Mouse (Mus musculus): ENCODE results near the gene Pik3r3. TPM values are rescaled to one million over a fixed set of nuclear protein-coding genes. Genes with fewer than 3 reads are reported as not detected.

The Pik3r3 gene
- polyA plus RNA-seq (2015; fragmentation: Nextera tagmentation; extraction: Ambion mirVana): 7.0 and 7.9 TPM in 2 replicates

GRCm38 (mm10) chr4:116221140-116221851 lies at the start of gene Pik3r3:
TSS of gene Pik3r3 (plus strand) at chr4:116221618.
- under 1% methylated on average over 53 of the region's 53 CpGs for WGBS
- Histone ChIP-seq H3K27ac (peak within 1 kb of the TSS; percentile 98), H3K9me3 (no peaks in the 10 kb centered on the region), H3K27me3 (replicated peaks) (no peaks in the 10 kb centered on the region), H3K4me2 (replicated peaks) (peak within 1 kb of the TSS; percentile 75), H3K4me1 (replicated peaks) (0 out of 2 replicates have a peak, but pooled peaks cover 2% of the 10 kb centered on the region), H3K36me3 (no peaks in the 10 kb centered on the region), H3K9ac (peak within 1 kb of the TSS; percentile 85), H3K4me3 (replicated peaks) (peak within 1 kb of the TSS; percentile 83)
- peak; percentile 100 for ATAC-seq

- no peak within 1 kb of the TSS for H3K4me2 ChIP-seq (replicated peaks)
Observed at GRCm38 (mm10) chr4:116173072-116173471, 48.3 kb upstream of the Pik3r3 start, which contains the start of the genes 1700042G07Rik and Gm49337. TSS of gene 1700042G07Rik (plus strand) at chr4:116173372. TSS of gene Gm49337 (plus strand) at chr4:116173384.

GRCm38 (mm10) chr4:116173752-116174151 lies 47.7 kb upstream of the Pik3r3 start:
- ATAC-seq: no peak
- H3K4me2 ChIP-seq (replicated peaks): no peak overlapping the region
- peaks cover 26% of the 10 kb centered on the region for H3K4me1 ChIP-seq (replicated peaks)
- no peak overlapping the region for H3K27ac ChIP-seq
- WGBS: 87% methylated on average over 4 of the region's 4 CpGs
- no peak overlapping the region for H3K9ac ChIP-seq
- H3K4me3 ChIP-seq (replicated peaks): no peak overlapping the region
- no peaks in the 10 kb centered on the region for H3K27me3 ChIP-seq (replicated peaks)
- H3K9me3 ChIP-seq: no peaks in the 10 kb centered on the region
- H3K36me3 ChIP-seq: no peaks in the 10 kb centered on the region

More at GRCm38 (mm10) chr4:116173072-116173471, 48.3 kb upstream of the Pik3r3 start, which contains the start of the genes 1700042G07Rik and Gm49337:
- 84% methylated on average over 6 of the region's 6 CpGs for WGBS
- ATAC-seq: no peak
- no peak within 1 kb of the TSS for H3K4me3 ChIP-seq (replicated peaks)
- H3K36me3 ChIP-seq: no peaks in the 10 kb centered on the region
- H3K27ac ChIP-seq: 0 out of 2 replicates have a peak within 1 kb of the TSS, but pooled peaks have one; percentile 5
- H3K27me3 ChIP-seq (replicated peaks): no peaks in the 10 kb centered on the region
- H3K9me3 ChIP-seq: no peaks in the 10 kb centered on the region
- H3K4me1 ChIP-seq (replicated peaks): peaks cover 26% of the 10 kb centered on the region
- H3K9ac ChIP-seq: no peak within 1 kb of the TSS

GRCm38 (mm10) chr4:116174466-116175116 lies 46.8 kb upstream of the Pik3r3 start:
- Histone ChIP-seq H3K4me2 (replicated peaks) (no peak overlapping the region), H3K4me3 (replicated peaks) (no peak overlapping the region), H3K4me1 (replicated peaks) (peaks cover 26% of the 10 kb centered on the region), H3K27ac (peak overlapping the region; percentile 5; the same call in 1 of the 2 replicates), H3K9ac (no peak overlapping the region), H3K36me3 (no peaks in the 10 kb centered on the region), H3K9me3 (no peaks in the 10 kb centered on the region), H3K27me3 (replicated peaks) (no peaks in the 10 kb centered on the region)
- ATAC-seq: 0 out of 2 replicates have a peak, but pooled peaks have one; percentile 2
- WGBS: 37% methylated on average over 6 of the region's 6 CpGs

- H3K4me3 ChIP-seq (replicated peaks): no peak overlapping the region
- no peak overlapping the region for H3K27ac ChIP-seq
- H3K36me3 ChIP-seq: no peaks in the 10 kb centered on the region
- no peak for ATAC-seq
- no peak overlapping the region for H3K9ac ChIP-seq
- H3K4me2 ChIP-seq (replicated peaks): no peak overlapping the region
- peaks cover 26% of the 10 kb centered on the region for H3K4me1 ChIP-seq (replicated peaks)
- H3K9me3 ChIP-seq: no peaks in the 10 kb centered on the region
- H3K27me3 ChIP-seq (replicated peaks): no peaks in the 10 kb centered on the region
Observed at GRCm38 (mm10) chr4:116175136-116175535, 46.3 kb upstream of the Pik3r3 start.

GRCm38 (mm10) chr4:116175711-116176542 lies 45.5 kb upstream of the Pik3r3 start:
- 43% methylated on average over 7 of the region's 7 CpGs for WGBS
- H3K9ac ChIP-seq: peak overlapping the region; percentile 23
- ATAC-seq: peak; percentile 27

GRCm38 (mm10) chr4:116176543-116176988 lies 44.9 kb upstream of the Pik3r3 start:
- Histone ChIP-seq H3K4me3 (replicated peaks) (peak overlapping the region; percentile 16), H3K9ac (peak overlapping the region; percentile 23)
- peak; percentile 86 for ATAC-seq

More at GRCm38 (mm10) chr4:116175711-116176542, 45.5 kb upstream of the Pik3r3 start:
- peak overlapping the region; percentile 59 for H3K4me2 ChIP-seq (replicated peaks)
- H3K4me3 ChIP-seq (replicated peaks): peak overlapping the region; percentile 16
- peak overlapping the region; percentile 84 for H3K27ac ChIP-seq
- H3K27me3 ChIP-seq (replicated peaks): no peaks in the 10 kb centered on the region
- peaks cover 26% of the 10 kb centered on the region for H3K4me1 ChIP-seq (replicated peaks)
- H3K36me3 ChIP-seq: no peaks in the 10 kb centered on the region
- H3K9me3 ChIP-seq: no peaks in the 10 kb centered on the region

GRCm38 (mm10) chr4:116177140-116177539 lies 44.3 kb upstream of the Pik3r3 start:
- Histone ChIP-seq H3K9ac (peak overlapping the region; percentile 23; the same call in 1 of the 2 replicates), H3K27me3 (replicated peaks) (no peaks in the 10 kb centered on the region), H3K9me3 (no peaks in the 10 kb centered on the region), H3K27ac (peak overlapping the region; percentile 84), H3K4me2 (replicated peaks) (peak overlapping the region; percentile 59), H3K4me3 (replicated peaks) (no peak overlapping the region), H3K36me3 (no peaks in the 10 kb centered on the region), H3K4me1 (replicated peaks) (peaks cover 26% of the 10 kb centered on the region)
- peak; percentile 38 for ATAC-seq
- WGBS: 26% methylated on average over 5 of the region's 5 CpGs

More at GRCm38 (mm10) chr4:116176543-116176988, 44.9 kb upstream of the Pik3r3 start:
- no peaks in the 10 kb centered on the region for H3K36me3 ChIP-seq
- H3K27me3 ChIP-seq (replicated peaks): no peaks in the 10 kb centered on the region
- H3K27ac ChIP-seq: peak overlapping the region; percentile 84
- H3K4me1 ChIP-seq (replicated peaks): peaks cover 26% of the 10 kb centered on the region
- peak overlapping the region; percentile 59 for H3K4me2 ChIP-seq (replicated peaks)
- H3K9me3 ChIP-seq: no peaks in the 10 kb centered on the region
- 16% methylated on average over 10 of the region's 10 CpGs for WGBS

GRCm38 (mm10) chr4:116182079-116182478 lies 39.3 kb upstream of the Pik3r3 start:
- WGBS: 69% methylated on average over 3 of the region's 3 CpGs
- no peaks in the 10 kb centered on the region for H3K9me3 ChIP-seq

GRCm38 (mm10) chr4:116182745-116183144 lies 38.7 kb upstream of the Pik3r3 start:
- peak overlapping the region; percentile 18 for H3K4me2 ChIP-seq (replicated peaks)
- no peaks in the 10 kb centered on the region for H3K9me3 ChIP-seq
- no peaks in the 10 kb centered on the region for H3K27me3 ChIP-seq (replicated peaks)
- H3K27ac ChIP-seq: no peak overlapping the region
- ATAC-seq: no peak
- no peak overlapping the region for H3K4me3 ChIP-seq (replicated peaks)
- 23% methylated on average over 12 of the region's 12 CpGs for WGBS
- no peaks in the 10 kb centered on the region for H3K4me1 ChIP-seq (replicated peaks)
- H3K36me3 ChIP-seq: no peaks in the 10 kb centered on the region
- H3K9ac ChIP-seq: no peak overlapping the region

More at GRCm38 (mm10) chr4:116182079-116182478, 39.3 kb upstream of the Pik3r3 start:
- no peak overlapping the region for H3K4me3 ChIP-seq (replicated peaks)
- H3K27ac ChIP-seq: no peak overlapping the region
- H3K27me3 ChIP-seq (replicated peaks): no peaks in the 10 kb centered on the region
- no peak overlapping the region for H3K4me2 ChIP-seq (replicated peaks)
- peaks cover 4% of the 10 kb centered on the region for H3K4me1 ChIP-seq (replicated peaks)
- H3K9ac ChIP-seq: no peak overlapping the region
- no peaks in the 10 kb centered on the region for H3K36me3 ChIP-seq
- no peak for ATAC-seq

- no peak for ATAC-seq
- H3K9ac ChIP-seq: no peak overlapping the region
- no peaks in the 10 kb centered on the region for H3K36me3 ChIP-seq
- H3K4me1 ChIP-seq (replicated peaks): no peaks in the 10 kb centered on the region
- WGBS: 84% methylated on average over 4 of the region's 4 CpGs
- no peak overlapping the region for H3K4me3 ChIP-seq (replicated peaks)
- H3K27me3 ChIP-seq (replicated peaks): no peaks in the 10 kb centered on the region
- no peaks in the 10 kb centered on the region for H3K9me3 ChIP-seq
- H3K27ac ChIP-seq: no peak overlapping the region
- H3K4me2 ChIP-seq (replicated peaks): no peak overlapping the region
Observed at GRCm38 (mm10) chr4:116185083-116185482, 36.3 kb upstream of the Pik3r3 start.
